Mouse (Mus musculus) thymus, adult 2 months (tissue): ENCODE results near the gene Lhfp.

Source experiments
- CTCF ChIP-seq: fragments of 200-500 bp; IDR thresholded peaks from 2 replicates; pipeline ENCODE4 v1.5.1; 2012; ENCODE audit warnings: mild to moderate bottlenecking, control low read depth, low read length, moderate library complexity, borderline replicate concordance; ENCODE audit not compliant: control insufficient read depth, poor library complexity, insufficient read depth; ENCODE audit errors: extremely low read depth
- POLR2A ChIP-seq: fragments of 200-500 bp; IDR thresholded peaks from 2 replicates; pipeline ENCODE4 v1.6.1; 2012; ENCODE audit warnings: mild to moderate bottlenecking, low read length, control low read depth, moderate library complexity; ENCODE audit not compliant: control insufficient read depth, poor library complexity, insufficient read depth; ENCODE audit errors: extremely low read depth

DNA sequence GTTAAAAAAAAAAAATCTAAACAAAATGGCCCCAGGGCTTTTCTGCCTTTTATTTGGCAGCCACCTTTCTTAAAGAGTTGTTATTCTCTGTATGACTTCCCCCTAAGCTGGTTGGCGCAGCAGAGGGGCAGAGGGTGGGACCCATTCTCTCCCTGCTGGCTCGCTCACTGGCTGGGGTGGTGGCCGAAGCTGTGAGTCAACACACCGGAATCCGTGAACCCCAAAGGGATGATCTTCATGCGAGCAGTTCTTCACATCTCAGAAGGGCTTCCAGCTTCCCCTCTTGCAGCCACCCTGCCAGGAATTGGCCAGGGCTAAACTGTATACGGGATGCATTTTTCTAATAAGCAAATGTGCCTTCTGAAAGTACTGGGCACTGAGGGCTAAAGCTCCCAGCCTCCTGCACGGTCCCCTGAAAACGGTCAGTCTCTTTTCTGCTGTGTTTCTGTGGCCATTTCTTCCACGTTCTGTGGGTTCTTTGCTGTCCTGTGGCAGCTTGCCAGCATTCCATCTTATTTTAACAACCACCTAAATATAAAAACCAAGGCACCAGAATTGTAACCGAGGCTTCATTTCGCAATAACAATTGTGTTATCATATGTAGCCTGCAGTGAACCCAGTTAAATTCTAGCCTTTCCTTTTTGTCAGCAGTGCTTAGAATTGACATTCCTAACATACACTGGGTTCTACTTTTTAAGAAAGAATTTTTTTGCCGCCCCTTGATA, 22.3 kb downstream of the Lhfp start:
- TF ChIP-seq POLR2A = no peak
- TF ChIP-seq CTCF = no peak
